8 mouse cellular contexts compared by ENCODE assay signal in the genomic region with DNA sequence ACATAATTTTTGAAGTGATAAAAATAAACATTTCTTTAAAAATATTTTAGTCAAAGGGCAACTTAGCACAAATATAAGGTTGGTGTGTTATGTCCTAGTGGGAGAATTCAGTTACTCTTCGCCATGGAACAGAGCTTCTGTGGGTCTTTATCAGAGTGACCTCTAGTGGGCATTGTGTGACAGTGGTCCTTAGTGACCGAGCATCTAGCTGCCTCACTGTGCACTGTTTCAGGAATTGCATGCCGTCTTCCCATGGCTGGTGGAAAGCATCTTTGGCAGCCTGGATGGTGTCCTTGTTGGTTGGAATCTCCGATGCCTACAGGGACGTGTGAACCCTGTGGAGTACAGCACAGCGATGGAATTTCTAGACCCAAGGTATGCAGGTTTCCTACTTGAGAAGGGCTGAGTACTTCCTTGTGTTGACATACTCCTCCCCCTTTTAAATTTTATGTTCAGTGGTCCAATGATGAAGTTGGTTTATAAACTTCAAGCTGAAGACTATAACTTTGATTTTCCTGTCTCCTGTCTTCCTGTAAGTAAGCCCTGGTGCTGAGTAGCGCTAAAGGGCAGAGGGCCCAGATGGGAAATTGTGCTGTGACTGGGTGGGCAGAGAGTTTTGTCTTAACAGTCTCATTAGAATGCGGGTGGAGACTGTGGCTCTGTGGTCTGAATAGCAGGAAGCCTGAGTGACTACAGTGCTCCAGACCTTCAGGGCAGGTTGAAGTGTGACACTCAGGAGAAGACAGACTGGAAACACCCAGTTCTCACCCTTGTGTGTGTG. TPM values are rescaled to one million over a fixed set of nuclear protein-coding genes. Genes with fewer than 3 reads are reported as not detected.
DNase-seq lines count a peak whose midpoint lies in the region; ATAC-seq and TF ChIP-seq lines count a peak whose summit lies in the region.

No protein-coding gene starts in this region.

- POLR2A ChIA-PET in Patski (lab: Charles Lee): no interaction called here

- 66% methylated on average over 8 of the region's 8 CpGs for WGBS in heart, adult 2 months
- 63% methylated on average over 8 of the region's 8 CpGs for WGBS in intestine, embryonic 16.5 days

- CTCF ChIA-PET in Patski (lab: Charles Lee): interaction anchor here (0.6 to 1.1 kb wide), 5 partner anchors 11 to 71 kb away, joined by 3 to 5 read pairs (median 3); no protein-coding TSS in a partner anchor

- H3K79me2 ChIP-seq in heart, adult 2 months (replicated peaks; ENCODE audit: control insufficient read depth, insufficient read depth, low read length): no peaks in the 10 kb centered on the region

- H3K4me3 ChIP-seq in heart, adult 2 months: no peak overlapping the region
- H3K4me3 ChIP-seq in intestine, embryonic 16.5 days (ENCODE audit: low read length): no peak overlapping the region

- TF ChIP-seq EP300 in heart, adult 2 months (IDR thresholded peaks at IDR 0.05; ENCODE audit: insufficient read depth, low read depth, low read length): no peak

- H3K27me3 ChIP-seq in heart, adult 2 months (ENCODE audit: control insufficient read depth, insufficient read depth, low read length): no peaks in the 10 kb centered on the region
- no peaks in the 10 kb centered on the region for H3K27me3 ChIP-seq in Patski
- H3K27me3 ChIP-seq in intestine, embryonic 16.5 days (replicated peaks; ENCODE audit: control insufficient read depth, insufficient read depth, low read length): no peaks in the 10 kb centered on the region

- H3K27ac ChIP-seq in heart, adult 2 months: no peak overlapping the region
- no peak overlapping the region for H3K27ac ChIP-seq in intestine, embryonic 16.5 days (ENCODE audit: low read length)

- DNase-seq in heart, adult 2 months: no peak
- no peak for DNase-seq in heart, adult 8-10 months (ENCODE audit: low spot score)
- peak; percentile 78 for DNase-seq in 3T3-L1 (ENCODE audit: low read depth, low spot score)
- DNase-seq in Patski (ENCODE audit: low read depth, low spot score): no peak
- no peak for DNase-seq in right cerebral cortex, postnatal 14 days
- no peak for DNase-seq in frontal cortex, postnatal 36 days (ENCODE audit: low spot score in 2 of 2)
- no peak for DNase-seq in left cerebral cortex, postnatal 4 days

- no peaks in the 10 kb centered on the region for H3K9me3 ChIP-seq in intestine, embryonic 16.5 days (ENCODE audit: control insufficient read depth, low read length)

- no peaks in the 10 kb centered on the region for H3K36me3 ChIP-seq in heart, adult 2 months (ENCODE audit: control insufficient read depth, insufficient read depth, low read length)
- peaks cover 15% of the 10 kb centered on the region; the same call in 1 of the 2 replicates for H3K36me3 ChIP-seq in intestine, embryonic 16.5 days (ENCODE audit: control insufficient read depth, insufficient read depth, low read length)

- H3K9ac ChIP-seq in heart, adult 2 months (ENCODE audit: low read depth, low read length): no peak overlapping the region
- no peak overlapping the region for H3K9ac ChIP-seq in intestine, embryonic 16.5 days (ENCODE audit: low read depth, low read length)

- intact Hi-C loops in heart, adult 2 months (cut with DNase I): no loop called here
- intact Hi-C loops in left cerebral cortex, postnatal 4 days (cut with DNase I): no loop called here

- in situ Hi-C loops in Patski (cut with MboI; ENCODE audit: low pct_unique_long_range_greater_than_20kb): no loop called here

- peak; percentile 71 for TF ChIP-seq CTCF in heart, adult 2 months (IDR thresholded peaks at IDR 0.05)
- TF ChIP-seq CTCF in Patski (IDR thresholded peaks at IDR 0.05): peak; percentile 76

- ATAC-seq in Patski: no peak
- ATAC-seq in intestine, embryonic 16.5 days: peak; percentile 46; the same call in 1 of the 2 replicates

- TF ChIP-seq POLR2A in heart, adult 2 months (IDR thresholded peaks at IDR 0.05; ENCODE audit: insufficient read depth, low read depth, low read length): no peak

- H3K4me1 ChIP-seq in heart, adult 2 months (ENCODE audit: control insufficient read depth, insufficient read depth, low read length): no peaks in the 10 kb centered on the region
- peaks cover under 1% of the 10 kb centered on the region; the same call in 1 of the 2 replicates for H3K4me1 ChIP-seq in intestine, embryonic 16.5 days (ENCODE audit: control insufficient read depth, insufficient read depth, low read length)

- H3K4me2 ChIP-seq in intestine, embryonic 16.5 days (ENCODE audit: low read depth, low read length): no peak overlapping the region

RNA-seq across cellular contexts. Expression of a gene that starts 6.5 kb away (rescaled TPM):
- total RNA-seq in heart, adult 2 months (2021): 10 to 100 TPM; 16.9 to 18.4 TPM
- polyA plus RNA-seq in heart, adult 2 months (2012; rRNA removed): 45.9 and 46.9 TPM in 2 replicates
- 10 to 100 TPM; 19.0 to 23.8 (median 20.1) TPM for total RNA-seq in heart, adult 8-10 months (2022)
- polyA plus RNA-seq in Patski (2021): 31.3 TPM
- 24.5 and 24.9 TPM in 2 replicates for polyA plus RNA-seq in intestine, embryonic 16.5 days (2015; fragmentation: Nextera tagmentation; extraction: Ambion mirVana)
- total RNA-seq in left cerebral cortex, postnatal 4 days (2021): 10 to 100 TPM; 49.9 to 51.7 TPM

RNA-seq across cellular contexts. Expression of a gene that starts 20.6 kb away (rescaled TPM):
- total RNA-seq in heart, adult 2 months (2021): under 1 TPM; 0.26 to 0.32 TPM
- 0.16 and 0.47 TPM in 2 replicates for polyA plus RNA-seq in heart, adult 2 months (2012; rRNA removed)
- under 1 TPM in 2 of 4 experiments, not detected in 2; 0.60 to 0.62 TPM for total RNA-seq in heart, adult 8-10 months (2022)
- 9.6 TPM for polyA plus RNA-seq in Patski (2021)
- polyA plus RNA-seq in intestine, embryonic 16.5 days (2015; fragmentation: Nextera tagmentation; extraction: Ambion mirVana): 5.0 and 5.3 TPM in 2 replicates
- total RNA-seq in left cerebral cortex, postnatal 4 days (2021): 10 to 100 TPM; 17.5 to 20.9 TPM

RNA-seq across cellular contexts. Expression of a gene that starts 42.7 kb away (rescaled TPM):
- total RNA-seq in heart, adult 2 months (2021): 1 to 10 TPM; 2.3 to 2.9 TPM
- polyA plus RNA-seq in heart, adult 2 months (2012; rRNA removed): 3.7 and 5.7 TPM in 2 replicates
- total RNA-seq in heart, adult 8-10 months (2022): 1 to 10 TPM; 1.8 to 6.4 (median 3.1) TPM
- 3.7 TPM for polyA plus RNA-seq in Patski (2021)
- polyA plus RNA-seq in intestine, embryonic 16.5 days (2015; fragmentation: Nextera tagmentation; extraction: Ambion mirVana): 36.2 and 38.1 TPM in 2 replicates
- total RNA-seq in left cerebral cortex, postnatal 4 days (2021): 10 to 100 TPM; 48.1 to 53.6 TPM

Comparison
In these comparisons a context has a peak if more than half of its experiments do, and no peak if none do; other contexts are left out.
1. RNA of a gene that starts 20.6 kb away (total RNA-seq): 17.5 to 20.9 TPM in left cerebral cortex, postnatal 4 days; 0.60 to 0.62 TPM in heart, adult 8-10 months and 0.26 to 0.32 TPM in heart, adult 2 months; every median in the first group is over 10 times any median in the second.
2. RNA of a gene that starts 42.7 kb away (total RNA-seq): 48.1 to 53.6 TPM in left cerebral cortex, postnatal 4 days; 1.8 to 6.4 TPM in heart, adult 8-10 months and 2.3 to 2.9 TPM in heart, adult 2 months; every median in the first group is over 4 times any median in the second.